Mouse (Mus musculus) thymus, adult 2 months (tissue): ENCODE results near the gene Alkbh3.

ENCODE experiments used
- CTCF ChIP-seq: fragments of 200-500 bp; IDR thresholded peaks from 2 replicates; pipeline ENCODE4 v1.5.1; 2012; ENCODE audit warnings: mild to moderate bottlenecking, control low read depth, low read length, moderate library complexity, borderline replicate concordance; ENCODE audit not compliant: control insufficient read depth, poor library complexity, insufficient read depth; ENCODE audit errors: extremely low read depth
- POLR2A ChIP-seq: fragments of 200-500 bp; IDR thresholded peaks from 2 replicates; pipeline ENCODE4 v1.6.1; 2012; ENCODE audit warnings: mild to moderate bottlenecking, low read length, control low read depth, moderate library complexity; ENCODE audit not compliant: control insufficient read depth, poor library complexity, insufficient read depth; ENCODE audit errors: extremely low read depth

DNA sequence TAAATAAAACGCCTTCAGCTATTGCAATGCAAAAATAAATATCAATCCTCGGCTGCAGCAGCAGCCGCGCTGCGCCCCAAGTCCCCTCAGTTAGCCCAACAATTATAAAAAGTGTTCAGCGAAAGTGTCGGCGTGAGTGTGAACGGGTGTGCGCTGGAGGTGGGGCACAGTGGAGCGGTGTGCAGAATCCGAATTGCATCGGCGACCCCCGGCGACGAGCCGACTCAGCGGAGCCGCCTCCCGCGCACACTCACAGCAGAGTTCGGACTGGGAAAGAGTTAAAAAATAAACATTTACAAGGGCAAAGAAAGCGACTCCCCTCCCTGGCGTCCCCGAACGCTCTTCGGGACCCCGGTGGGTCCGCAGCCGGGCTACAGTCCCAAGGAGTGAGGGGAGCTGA, 54.7 kb downstream of the Alkbh3 start:
- TF ChIP-seq POLR2A (no peak), CTCF (no peak)
